Mouse (Mus musculus): ENCODE measurements around the gene Barx2.

- TF ChIP-seq CTCF (IDR thresholded peaks at IDR 0.05; ENCODE audit: low read depth) (no peak), EP300 (IDR thresholded peaks at IDR 0.05; ENCODE audit: low read depth) (no peak)
Measured at GRCm38 (mm10) chr9:31919802-31920201, 6.5 kb upstream of the Barx2 start.

Data from liver, postnatal 0 days (tissue).